Mouse (Mus musculus): Measurements from ENCODE around the gene Inpp5d. TPM values are rescaled to one million over a fixed set of nuclear protein-coding genes. Genes with fewer than 3 reads are reported as not detected.

The Inpp5d gene
- polyA plus RNA-seq, 2 experiments: 9.3 to 11.1 TPM

GRCm38 (mm10) chr1:87578965-87579364, 41.1 kb upstream of the Inpp5d start:
- DNase-seq (ENCODE audit: low read depth in 3 of 3, low spot score in 3 of 3) (no peak), ATAC-seq (ENCODE audit: insufficient read depth) (no peak)
- no peaks in the 10 kb centered on the region for H3K9me3 ChIP-seq (ENCODE audit: control insufficient read depth, low read length)
- H3K27me3 ChIP-seq (ENCODE audit: control insufficient read depth, insufficient read depth, low read length): no peaks in the 10 kb centered on the region
- no peak for TF ChIP-seq CTCF (IDR thresholded peaks at IDR 0.05; ENCODE audit: low read depth)
- TF ChIP-seq EP300 (IDR thresholded peaks at IDR 0.05; ENCODE audit: low read depth): no peak
- no peak overlapping the region for H3K4me3 ChIP-seq (ENCODE audit: insufficient read depth in 1 of 2, low read depth in 2 of 2, low read length in 2 of 2)
- 63% methylated on average over 6 of the region's 6 CpGs for WGBS (ENCODE audit: insufficient replicate concordance)
- H3K27ac ChIP-seq: no peak overlapping the region
- H3K36me3 ChIP-seq (replicated peaks; ENCODE audit: control insufficient read depth, insufficient read depth, low read depth): no peaks in the 10 kb centered on the region
- 0 out of 4 replicates have a peak, but pooled peaks cover 0 to 3% of the 10 kb centered on the region in 2 experiments for H3K4me1 ChIP-seq (replicated peaks; ENCODE audit: control insufficient read depth in 2 of 2, insufficient read depth in 2 of 2, low read length in 1 of 2)
- no peak overlapping the region for H3K4me2 ChIP-seq (ENCODE audit: low read depth)
- H3K9ac ChIP-seq (replicated peaks): no peak overlapping the region

- Histone ChIP-seq H3K27ac (no peak overlapping the region), H3K36me3 (replicated peaks; ENCODE audit: control insufficient read depth, insufficient read depth, low read depth) (no peaks in the 10 kb centered on the region), H3K27me3 (ENCODE audit: control insufficient read depth, insufficient read depth, low read length) (no peaks in the 10 kb centered on the region), H3K4me1 (replicated peaks; ENCODE audit: control insufficient read depth in 2 of 2, insufficient read depth in 2 of 2, low read length in 1 of 2) (no peaks in the 10 kb centered on the region), H3K9ac (replicated peaks) (no peak overlapping the region), H3K9me3 (ENCODE audit: control insufficient read depth, low read length) (no peaks in the 10 kb centered on the region), H3K4me3 (ENCODE audit: insufficient read depth in 1 of 2, low read depth in 2 of 2, low read length in 2 of 2) (no peak overlapping the region), H3K4me2 (ENCODE audit: low read depth) (no peak overlapping the region)
- DNase-seq (ENCODE audit: low read depth in 3 of 3, low spot score in 3 of 3) (no peak), ATAC-seq (ENCODE audit: insufficient read depth) (no peak)
- TF ChIP-seq CTCF (IDR thresholded peaks at IDR 0.05; ENCODE audit: low read depth): no peak
- no peak for TF ChIP-seq EP300 (IDR thresholded peaks at IDR 0.05; ENCODE audit: low read depth)
- 13% methylated on average over 3 of the region's 3 CpGs for WGBS (ENCODE audit: insufficient replicate concordance)
Observed at GRCm38 (mm10) chr1:87580824-87581223, 39.3 kb upstream of the Inpp5d start.

GRCm38 (mm10) chr1:87589162-87589561, 30.9 kb upstream of the Inpp5d start:
- WGBS (ENCODE audit: insufficient replicate concordance): 77% methylated on average over 7 of the region's 7 CpGs
- H3K4me1 ChIP-seq (replicated peaks; ENCODE audit: control insufficient read depth in 2 of 2, insufficient read depth in 2 of 2, low read length in 1 of 2): no peaks in the 10 kb centered on the region
- no peak for ATAC-seq (ENCODE audit: insufficient read depth)
- no peak overlapping the region for H3K9ac ChIP-seq (replicated peaks)
- H3K4me3 ChIP-seq (ENCODE audit: insufficient read depth in 1 of 2, low read depth in 2 of 2, low read length in 2 of 2): no peak overlapping the region
- DNase-seq (ENCODE audit: low read depth in 3 of 3, low spot score in 3 of 3): no peak
- no peaks in the 10 kb centered on the region for H3K27me3 ChIP-seq (ENCODE audit: control insufficient read depth, insufficient read depth, low read length)
- no peak for TF ChIP-seq CTCF (IDR thresholded peaks at IDR 0.05; ENCODE audit: low read depth)
- TF ChIP-seq EP300 (IDR thresholded peaks at IDR 0.05; ENCODE audit: low read depth): no peak
- H3K27ac ChIP-seq: no peak overlapping the region
- no peak overlapping the region for H3K4me2 ChIP-seq (ENCODE audit: low read depth)
- H3K36me3 ChIP-seq (replicated peaks; ENCODE audit: control insufficient read depth, insufficient read depth, low read depth): no peaks in the 10 kb centered on the region
- H3K9me3 ChIP-seq (ENCODE audit: control insufficient read depth, low read length): no peaks in the 10 kb centered on the region

- Histone ChIP-seq H3K4me1 (replicated peaks; ENCODE audit: control insufficient read depth in 2 of 2, insufficient read depth in 2 of 2, low read length in 1 of 2) (no peaks in the 10 kb centered on the region), H3K4me2 (ENCODE audit: low read depth) (no peak overlapping the region), H3K27me3 (ENCODE audit: control insufficient read depth, insufficient read depth, low read length) (no peaks in the 10 kb centered on the region), H3K9me3 (ENCODE audit: control insufficient read depth, low read length) (no peaks in the 10 kb centered on the region), H3K4me3 (ENCODE audit: insufficient read depth in 1 of 2, low read depth in 2 of 2, low read length in 2 of 2) (no peak overlapping the region), H3K27ac (no peak overlapping the region), H3K36me3 (replicated peaks; ENCODE audit: control insufficient read depth, insufficient read depth, low read depth) (no peaks in the 10 kb centered on the region), H3K9ac (replicated peaks) (no peak overlapping the region)
- 69% methylated on average over 8 of the region's 8 CpGs for WGBS (ENCODE audit: insufficient replicate concordance)
- no peak for DNase-seq (ENCODE audit: low read depth in 3 of 3, low spot score in 3 of 3)
- no peak for ATAC-seq (ENCODE audit: insufficient read depth)
- TF ChIP-seq EP300 (IDR thresholded peaks at IDR 0.05; ENCODE audit: low read depth): no peak
Observed at GRCm38 (mm10) chr1:87589980-87590379, 30.1 kb upstream of the Inpp5d start.

- 36% methylated on average over 3 of the region's 3 CpGs for WGBS (ENCODE audit: insufficient replicate concordance)
- Histone ChIP-seq H3K9ac (replicated peaks) (no peak overlapping the region), H3K4me2 (ENCODE audit: low read depth) (no peak overlapping the region), H3K27ac (no peak overlapping the region), H3K36me3 (replicated peaks; ENCODE audit: control insufficient read depth, insufficient read depth, low read depth) (no peaks in the 10 kb centered on the region), H3K4me3 (ENCODE audit: insufficient read depth in 1 of 2, low read depth in 2 of 2, low read length in 2 of 2) (no peak overlapping the region), H3K9me3 (ENCODE audit: control insufficient read depth, low read length) (no peaks in the 10 kb centered on the region), H3K4me1 (replicated peaks; ENCODE audit: control insufficient read depth in 2 of 2, insufficient read depth in 2 of 2, low read length in 1 of 2) (no peaks in the 10 kb centered on the region), H3K27me3 (ENCODE audit: control insufficient read depth, insufficient read depth, low read length) (no peaks in the 10 kb centered on the region)
- ATAC-seq (ENCODE audit: insufficient read depth) (no peak), DNase-seq (ENCODE audit: low read depth in 3 of 3, low spot score in 3 of 3) (no peak)
- 0 out of 2 replicates have a peak, but pooled peaks have one; percentile 4 for TF ChIP-seq CTCF (IDR thresholded peaks at IDR 0.05; ENCODE audit: low read depth)
- no peak for TF ChIP-seq EP300 (IDR thresholded peaks at IDR 0.05; ENCODE audit: low read depth)
Observed at GRCm38 (mm10) chr1:87594261-87594660, 25.9 kb upstream of the Inpp5d start.
